Mouse (Mus musculus): ENCODE data around the gene Fnbp1l.

The Fnbp1l gene

DNA sequence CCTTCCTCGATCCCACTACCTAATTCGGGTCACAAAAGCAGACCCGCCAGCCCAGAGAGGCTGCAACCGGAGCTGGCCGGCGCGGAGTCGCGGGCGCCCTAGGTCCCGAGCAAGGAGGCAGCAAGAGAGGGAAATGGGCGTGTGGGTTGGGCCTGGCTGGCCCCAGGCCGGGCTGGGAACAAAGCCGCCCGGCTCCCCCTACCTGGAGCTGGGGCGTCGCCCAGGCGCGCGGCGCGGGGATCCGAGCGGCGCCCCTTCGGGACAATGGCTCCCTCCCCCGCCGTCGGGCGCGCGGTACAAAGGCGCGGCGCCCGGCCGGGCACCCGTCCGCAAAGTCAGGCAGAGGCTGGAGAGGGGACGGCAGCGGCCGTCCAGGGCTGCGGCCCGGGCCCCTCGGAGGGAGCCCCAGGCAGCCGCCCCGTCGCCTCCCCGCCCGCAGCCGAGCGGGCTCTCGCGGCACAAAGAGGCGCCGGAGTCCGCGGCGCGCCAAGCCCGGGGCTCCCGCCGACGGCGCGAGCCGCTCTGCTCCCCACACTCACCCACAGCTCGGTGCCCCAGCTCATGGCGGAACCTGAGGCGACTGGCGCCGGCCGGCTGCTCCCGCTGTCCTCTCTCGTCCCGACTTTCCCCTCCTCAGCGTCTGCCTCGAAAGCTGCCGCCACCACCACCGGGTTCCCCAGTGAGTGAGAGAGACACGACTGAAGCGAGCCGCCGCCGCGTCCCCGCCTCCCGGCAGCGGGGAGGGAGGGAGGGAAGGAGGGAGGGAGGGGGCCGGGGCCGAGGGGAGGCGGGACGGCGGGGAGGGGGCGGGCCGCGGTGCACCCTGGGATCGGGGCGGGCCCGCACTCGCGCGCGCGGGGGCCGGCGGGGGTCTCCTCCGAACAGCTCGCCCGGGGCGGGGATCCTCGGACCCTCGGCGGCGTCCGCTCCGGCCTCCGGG is at the start of gene Fnbp1l:
Gene Fnbp1l, minus strand, starts transcription at position 725 of the 940 bp plus-strand sequence.
- no peak for DNase-seq

DNA sequence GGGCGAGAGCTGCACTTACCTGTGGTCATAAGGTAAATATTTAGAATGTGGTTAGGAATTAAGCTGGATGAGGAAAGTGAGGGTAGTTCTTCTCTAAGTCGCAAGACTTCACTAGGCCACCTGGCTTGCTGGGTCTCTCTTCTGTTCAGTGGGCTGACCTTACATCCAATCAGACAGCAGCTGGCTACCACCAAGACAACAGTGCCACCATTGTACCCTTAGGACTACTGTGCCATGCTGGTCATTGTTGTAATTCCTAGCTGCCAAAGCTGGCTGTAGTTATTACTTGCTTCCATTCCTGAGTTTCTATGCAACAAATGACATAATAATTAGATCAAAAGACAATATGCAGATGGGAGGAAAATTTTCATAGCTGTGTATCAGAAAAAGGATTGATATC is 41.3 kb upstream of the Fnbp1l start:
- no peak for DNase-seq

DNA sequence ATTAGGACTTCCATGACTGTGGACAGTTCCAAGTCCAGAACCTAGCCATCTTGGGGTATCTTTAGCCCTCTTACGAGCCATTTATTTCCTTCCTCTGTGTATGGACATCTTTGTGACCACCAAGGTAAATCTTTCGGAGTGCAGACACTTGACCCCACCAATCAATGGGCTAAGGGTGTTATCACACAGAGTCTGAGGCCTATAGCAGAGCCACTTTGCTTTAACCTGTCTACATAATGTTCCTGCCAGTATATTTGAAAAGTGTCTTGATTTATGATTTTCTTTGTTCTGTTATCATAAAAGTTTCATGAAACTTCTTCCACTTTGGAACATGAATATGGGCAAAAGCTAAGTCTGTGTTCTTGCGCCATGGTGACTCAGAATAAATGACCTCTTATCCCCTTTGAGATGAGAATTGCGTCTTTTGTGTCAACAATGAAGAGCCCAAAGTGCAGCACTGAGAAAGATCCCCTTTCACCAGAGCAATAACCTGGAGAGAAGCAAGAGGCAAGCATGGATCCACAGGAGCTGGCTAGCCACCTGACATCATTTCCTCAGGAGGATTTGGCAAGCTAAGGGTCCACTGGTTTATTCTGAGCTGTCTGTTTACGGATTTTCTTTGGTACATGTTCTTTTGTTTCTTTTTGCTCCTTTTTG is 39.9 kb upstream of the Fnbp1l start:
- no peak for DNase-seq

DNA sequence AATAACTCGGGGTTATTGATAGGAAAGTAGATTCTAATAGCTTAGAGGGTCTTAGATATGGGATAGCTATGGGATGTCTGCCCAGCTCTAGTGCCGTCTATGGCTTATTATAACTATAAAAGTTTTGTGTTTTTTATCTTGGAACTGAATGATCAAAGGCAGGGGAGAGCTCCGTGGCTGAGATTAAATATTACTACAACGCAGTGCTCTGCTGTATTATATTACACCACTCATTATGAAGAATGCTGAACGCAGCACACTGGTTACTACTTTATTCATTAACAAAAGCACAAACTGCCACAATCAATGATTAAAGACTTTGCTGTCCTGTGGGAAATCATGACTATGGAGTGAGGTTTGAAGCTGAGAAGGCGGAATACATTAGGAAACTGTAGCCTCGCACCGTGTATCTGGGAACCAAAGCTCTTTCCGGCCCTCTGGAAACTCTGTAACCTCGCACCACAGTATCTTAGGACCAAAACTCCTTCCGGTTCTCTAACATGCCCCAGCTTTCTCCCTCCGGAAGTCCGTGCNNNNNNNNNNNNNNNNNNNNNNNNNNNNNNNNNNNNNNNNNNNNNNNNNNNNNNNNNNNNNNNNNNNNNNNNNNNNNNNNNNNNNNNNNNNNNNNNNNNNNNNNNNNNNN is 27.8 kb upstream of the Fnbp1l start:
- DNase-seq: no peak

DNA sequence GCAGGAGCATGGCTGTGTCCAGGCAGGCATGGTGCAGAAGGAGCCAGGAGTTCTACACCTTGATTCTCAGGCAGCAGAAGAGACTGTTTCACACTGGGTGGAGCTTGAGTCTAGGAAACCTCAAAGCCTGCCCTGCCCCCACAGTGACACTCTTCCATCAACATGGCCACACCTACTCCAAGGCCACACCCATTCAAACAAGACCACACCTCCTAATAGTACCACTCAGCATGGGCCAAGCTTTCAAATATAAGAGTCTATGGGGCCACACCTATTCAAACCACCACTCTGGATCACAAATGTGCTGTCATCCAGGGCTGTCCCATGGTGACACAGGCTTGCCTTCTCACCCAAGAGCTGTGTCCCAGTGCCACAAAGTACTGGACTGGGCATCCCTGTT is 20.8 kb upstream of the Fnbp1l start:
- no peak for DNase-seq

DNA sequence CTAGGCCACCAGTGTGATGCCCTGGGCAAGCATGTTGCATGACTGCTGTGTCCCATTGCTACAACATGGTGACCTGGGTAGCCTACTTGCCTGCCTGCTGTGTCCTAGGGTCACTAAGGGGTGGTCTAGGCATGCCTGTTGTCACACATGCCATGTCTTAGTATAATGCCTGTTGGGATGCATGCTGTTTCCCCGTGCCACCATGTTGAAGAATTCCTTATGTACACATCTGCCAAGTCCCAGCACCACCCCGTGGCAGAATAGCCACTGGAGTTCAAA is 19.6 kb upstream of the Fnbp1l start:
- DNase-seq: no peak

DNA sequence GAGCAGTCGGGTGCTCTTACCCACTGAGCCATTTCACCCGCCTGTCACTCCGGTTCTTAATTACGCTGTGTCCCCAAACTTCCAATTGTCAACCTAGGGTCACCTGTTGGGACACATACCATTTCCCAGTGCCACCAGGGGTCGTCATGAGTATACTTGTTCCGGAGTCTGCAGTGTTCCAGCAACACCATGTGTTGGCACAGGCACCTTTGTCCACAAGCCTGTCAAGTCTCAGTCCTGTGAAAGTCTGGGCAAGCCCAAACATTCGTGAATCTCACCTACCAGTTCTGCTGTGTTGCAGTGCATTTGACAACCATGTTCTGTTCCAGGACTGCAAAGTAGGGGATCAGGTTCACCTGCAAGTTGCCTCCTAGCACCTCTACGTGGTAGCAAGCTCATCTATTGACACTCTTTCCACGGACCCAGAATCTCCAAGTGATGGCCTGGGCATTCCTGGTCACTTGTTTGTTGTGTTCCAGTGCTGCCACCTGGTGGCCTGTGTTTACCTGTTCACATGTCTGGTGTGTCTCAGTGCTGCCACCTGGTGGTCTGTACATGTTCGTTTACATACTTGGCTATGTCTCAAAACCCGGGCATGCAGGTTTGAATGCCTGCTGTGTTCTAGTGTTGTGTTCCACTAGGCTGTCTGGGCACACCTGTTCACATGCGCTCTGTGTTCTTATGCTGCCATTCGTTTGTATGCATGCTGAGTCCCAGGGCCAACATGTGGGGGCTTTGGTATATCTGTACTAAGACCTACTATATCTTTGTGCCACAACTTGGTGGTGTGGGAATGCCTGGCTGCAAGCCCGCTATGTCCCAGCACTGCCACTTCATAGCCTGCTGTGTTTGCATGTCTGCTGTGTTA is 19.0 kb upstream of the Fnbp1l start:
- peak; percentile 90 for DNase-seq

DNA sequence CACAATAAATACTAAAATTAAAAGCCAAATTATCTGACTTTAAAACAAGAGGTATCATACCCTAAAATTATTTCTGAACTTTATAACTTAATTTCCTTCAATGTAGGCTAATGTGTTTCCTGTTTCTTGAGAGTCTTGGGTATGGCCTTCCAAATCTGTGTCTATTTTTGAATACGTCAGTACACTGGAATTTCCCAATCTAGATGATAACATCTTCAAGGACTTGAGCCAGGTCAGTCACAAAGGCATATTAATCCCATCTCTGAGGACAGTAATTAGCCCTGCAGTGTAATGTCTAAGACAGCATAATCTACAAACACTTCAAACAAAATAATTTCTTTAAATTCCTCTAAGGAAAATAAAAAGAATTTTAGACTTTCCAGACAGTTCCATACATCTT is 17.8 kb upstream of the Fnbp1l start:
- no peak for DNase-seq

DNA sequence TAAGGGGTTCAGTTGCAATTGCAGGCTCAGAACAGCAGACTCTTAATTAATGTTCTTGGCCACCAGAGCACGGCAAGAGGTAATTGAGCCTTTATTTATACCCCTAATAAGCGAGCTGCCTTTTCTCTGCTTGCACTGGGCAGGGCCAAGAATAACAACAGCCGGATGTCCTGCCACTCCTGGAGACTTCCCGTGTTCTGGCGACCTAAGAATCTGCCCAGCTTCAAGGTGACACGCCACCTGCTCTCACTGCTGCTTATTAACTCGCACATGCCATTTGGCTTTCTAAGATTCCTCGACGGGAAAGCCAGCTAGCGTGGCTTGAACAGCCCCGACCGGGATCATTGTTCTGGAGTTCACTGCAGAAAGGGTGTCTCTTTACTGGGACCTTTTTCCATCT is 15.7 kb upstream of the Fnbp1l start:
- DNase-seq: no peak

DNA sequence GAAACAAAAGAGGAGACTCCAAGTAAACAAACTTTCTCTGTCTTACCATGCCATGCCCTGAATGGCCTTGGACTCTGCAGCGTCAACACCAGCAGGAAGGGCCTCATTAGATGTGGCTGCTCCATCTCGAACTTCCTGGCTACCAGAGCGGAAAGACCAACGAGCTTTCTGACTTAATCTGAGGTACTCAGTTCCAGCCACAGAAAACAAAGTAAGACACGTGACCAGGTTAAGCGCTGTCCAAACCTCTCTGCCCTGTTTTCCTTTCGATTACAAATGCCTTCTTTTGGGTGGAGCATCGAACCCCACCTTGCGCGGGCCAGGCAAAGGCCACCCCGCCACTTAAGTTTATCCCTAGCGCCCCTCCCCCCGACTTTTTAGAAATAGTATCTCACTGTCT is 10.1 kb upstream of the Fnbp1l start:
- DNase-seq: no peak

DNA sequence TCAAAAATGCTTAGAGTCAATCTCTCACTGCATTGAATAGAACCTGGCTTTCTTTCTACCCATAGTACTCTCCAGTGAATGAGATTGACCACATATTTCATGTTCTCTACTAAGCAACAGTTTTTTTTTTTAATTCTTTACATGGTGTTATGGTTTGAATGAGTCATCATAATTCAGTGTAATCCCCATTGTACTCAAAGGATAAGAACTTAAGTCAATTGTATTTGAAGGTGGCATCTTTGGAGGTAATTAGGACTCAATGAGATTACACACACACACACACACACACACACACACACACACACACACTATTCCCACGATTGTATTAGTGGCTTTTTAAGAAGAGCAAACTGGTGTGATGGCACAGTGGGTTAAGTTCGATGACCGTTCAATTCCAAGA is 9.4 kb upstream of the Fnbp1l start:
- DNase-seq: no peak

DNA sequence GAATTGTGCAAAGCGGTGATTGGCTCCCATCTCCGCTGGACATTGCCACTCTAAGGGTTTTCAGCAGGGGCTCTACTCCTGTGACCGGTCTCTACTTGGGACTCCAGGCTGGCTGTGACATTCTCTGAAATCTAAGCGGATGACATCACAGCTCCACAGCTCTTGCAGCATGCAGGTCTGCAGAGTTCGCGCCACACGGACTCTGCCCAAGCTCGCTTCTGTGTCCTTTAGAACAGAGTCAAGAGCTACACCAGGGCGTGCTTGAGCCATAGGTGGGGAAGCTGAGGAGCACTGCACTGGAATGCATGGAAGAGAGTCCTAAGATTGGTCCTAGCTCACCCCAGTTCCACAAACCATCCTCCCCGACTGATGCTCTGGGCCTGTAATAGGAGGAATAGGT is 9.0 kb upstream of the Fnbp1l start:
- DNase-seq: no peak

DNA sequence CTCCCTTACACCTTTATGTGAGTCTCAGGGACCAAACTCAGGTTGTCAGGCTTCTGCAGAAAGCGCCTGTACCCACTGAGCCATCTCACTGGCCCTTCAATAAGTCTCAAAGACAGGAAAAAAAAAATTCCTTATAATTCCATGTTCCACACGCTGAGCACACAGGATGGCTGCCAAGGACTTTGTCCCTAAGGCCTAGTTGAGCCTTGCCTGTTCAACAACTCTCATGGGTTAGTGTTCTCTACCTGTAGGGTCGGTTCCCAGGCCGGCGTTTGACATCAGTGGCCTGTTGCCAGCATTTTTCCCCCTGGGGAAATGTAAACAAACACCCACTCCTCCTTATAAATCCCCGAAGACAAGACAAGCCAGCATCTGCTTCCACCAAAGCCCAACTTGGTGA is 8.3 kb upstream of the Fnbp1l start:
- no peak for DNase-seq

DNA sequence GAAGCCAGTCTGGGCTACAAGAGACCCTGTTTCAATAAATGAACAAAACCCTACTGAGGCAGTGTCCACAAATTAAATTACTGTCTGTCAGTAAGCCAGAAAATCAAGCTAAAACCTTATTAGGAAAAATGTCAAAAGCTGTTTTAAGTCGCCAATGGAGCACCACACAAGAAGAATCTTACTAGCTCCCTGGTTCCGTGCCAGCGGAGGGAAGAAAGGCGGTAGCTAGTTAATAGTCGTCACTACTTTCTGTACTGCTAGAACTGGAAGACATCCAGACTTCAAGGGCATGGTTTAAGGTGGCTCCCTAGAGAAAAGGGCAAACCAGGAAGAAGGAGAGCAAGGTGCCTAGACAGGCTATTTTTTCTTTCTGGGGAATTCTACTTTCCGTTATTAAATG is 5.1 kb upstream of the Fnbp1l start:
- DNase-seq: no peak

DNA sequence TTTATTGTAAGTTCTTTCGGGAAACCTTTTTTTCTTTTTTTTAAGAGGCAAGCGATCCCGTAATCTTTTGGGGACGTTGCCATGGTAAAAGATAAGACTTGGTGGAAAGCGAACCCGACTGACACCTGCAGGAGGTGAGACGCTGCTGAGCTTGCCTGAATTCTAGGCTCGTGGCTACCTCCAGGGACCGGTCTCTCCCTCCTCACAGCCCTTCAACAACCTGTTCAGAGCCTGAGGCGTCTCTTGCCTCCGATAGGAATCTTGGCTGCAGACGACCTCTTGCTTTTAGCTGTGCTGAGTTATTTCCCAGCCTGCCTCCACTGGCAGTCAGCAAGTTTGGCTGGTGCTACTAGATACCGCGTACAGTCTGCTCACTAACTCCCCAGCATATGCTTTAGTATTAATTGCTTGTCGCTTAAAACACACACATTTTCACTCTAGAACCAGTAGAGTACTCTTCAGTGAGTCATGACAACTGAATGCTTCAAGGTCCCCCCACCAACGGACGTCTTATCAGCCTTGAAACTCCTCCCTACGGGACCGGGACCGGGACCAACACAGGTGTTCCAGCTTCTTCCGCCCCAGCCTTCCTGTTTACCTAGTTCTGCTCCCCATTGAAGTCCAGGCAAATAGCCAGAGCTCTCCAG is 893 bp upstream of the Fnbp1l start:
- no peak for DNase-seq

DNA sequence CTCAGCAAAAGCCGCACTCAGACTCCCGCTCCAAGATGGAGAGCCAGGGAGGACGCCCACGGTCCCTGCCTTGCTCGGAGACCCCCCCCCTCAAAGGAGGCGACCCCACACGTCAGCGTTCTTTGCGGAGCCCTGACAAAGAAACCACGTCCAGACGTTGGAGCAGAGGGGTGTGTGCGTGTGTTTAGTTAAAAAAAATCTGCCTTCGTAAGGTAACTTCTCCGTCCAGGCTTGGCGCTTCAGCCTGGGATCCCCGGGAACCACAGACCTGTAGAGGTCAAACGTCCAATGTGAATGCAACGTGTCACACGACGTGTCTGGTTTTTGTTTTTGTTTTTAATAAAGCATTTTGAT is 393 bp upstream of the Fnbp1l start:
- DNase-seq: no peak

DNA sequence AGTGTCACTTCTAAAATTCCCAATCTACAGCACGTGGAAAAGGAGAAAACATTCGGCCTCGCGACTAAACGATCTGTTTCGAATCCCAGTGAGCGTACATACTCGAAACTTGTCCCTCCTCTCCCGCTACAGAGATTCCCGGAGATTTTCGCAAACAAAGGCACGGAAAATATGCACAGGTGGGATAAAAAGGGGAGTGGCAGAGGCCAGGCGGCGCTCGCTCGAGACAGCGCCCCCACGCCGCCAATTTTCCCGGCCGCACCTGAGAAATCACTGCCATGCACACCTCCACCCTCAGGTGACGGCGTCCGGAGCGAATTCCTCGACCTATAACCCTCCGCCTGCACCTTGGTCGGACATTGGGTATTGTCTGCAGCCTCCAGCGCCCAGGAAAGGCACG is 1.1 kb downstream of the Fnbp1l start:
- DNase-seq: no peak

DNA sequence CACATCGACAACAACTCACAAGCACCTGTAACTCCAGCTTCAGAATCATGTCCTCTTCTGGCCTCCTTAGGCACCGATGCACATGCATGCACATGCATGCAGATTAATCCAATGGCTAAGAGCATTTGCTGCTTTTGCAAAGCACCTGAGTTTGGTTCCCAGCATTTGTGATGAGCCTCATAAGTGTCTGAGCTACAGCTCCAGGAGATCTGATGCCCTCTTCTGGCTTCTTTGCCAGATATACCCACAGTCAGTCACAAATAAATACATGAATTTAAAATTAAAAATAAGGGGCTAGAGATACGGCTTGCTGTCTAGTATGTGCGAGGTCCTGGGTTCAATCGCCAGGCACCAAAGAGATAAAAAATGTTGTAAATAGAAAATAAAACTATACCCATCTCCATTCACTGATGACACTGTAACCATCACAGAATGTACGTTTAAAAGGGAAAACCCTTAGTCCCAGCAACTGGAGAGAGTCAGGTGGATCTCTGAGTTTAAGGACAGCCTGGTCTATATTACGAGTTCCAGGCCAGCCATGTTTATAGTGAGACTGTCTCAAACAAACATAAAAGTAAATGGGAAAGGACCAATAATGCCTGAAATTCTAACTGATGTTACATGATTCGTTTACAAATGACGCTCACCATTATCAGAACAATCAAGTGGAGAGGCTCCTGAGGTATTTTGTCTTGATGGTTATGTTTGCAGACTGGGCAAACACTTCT is 1.7 kb downstream of the Fnbp1l start:
- DNase-seq: no peak

DNA sequence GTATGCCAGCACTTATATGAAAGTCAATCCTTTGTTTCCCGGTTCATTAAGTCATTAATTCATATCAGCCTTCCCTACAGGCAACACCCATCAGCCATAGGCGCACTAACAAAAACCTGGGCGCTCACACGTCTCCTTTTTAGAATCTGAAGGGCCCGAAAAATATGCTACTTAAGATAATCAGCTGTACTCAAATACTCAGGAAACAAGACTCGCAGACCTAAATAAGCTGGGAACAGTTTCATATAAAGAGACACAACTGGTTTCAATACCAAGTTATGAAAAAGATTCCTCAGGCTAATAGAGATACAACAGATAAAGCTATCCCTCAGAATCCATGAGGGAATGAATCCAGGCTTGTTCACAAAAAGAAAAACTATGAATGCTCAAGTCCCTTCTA is 7.0 kb downstream of the Fnbp1l start:
- no peak for DNase-seq

DNA sequence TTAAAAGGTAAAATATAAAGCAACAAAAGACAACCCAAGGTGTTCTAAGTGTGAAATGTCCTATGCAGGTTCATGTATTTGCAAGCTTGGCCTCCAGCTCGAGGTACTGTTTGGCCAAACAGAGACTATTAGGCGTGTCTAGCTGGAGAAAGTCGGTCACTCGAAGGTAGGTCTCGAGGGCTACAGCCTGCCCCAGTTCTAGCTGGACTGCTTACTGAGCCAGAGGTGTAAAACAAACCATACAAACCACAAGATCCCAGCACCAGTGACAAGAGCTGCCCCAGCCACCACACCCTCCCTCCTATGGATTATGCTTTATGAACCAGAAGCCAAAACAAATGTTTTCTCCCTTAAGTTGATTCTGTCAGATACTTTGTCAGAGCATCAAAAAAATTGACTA is 7.8 kb downstream of the Fnbp1l start:
- DNase-seq: no peak

DNA sequence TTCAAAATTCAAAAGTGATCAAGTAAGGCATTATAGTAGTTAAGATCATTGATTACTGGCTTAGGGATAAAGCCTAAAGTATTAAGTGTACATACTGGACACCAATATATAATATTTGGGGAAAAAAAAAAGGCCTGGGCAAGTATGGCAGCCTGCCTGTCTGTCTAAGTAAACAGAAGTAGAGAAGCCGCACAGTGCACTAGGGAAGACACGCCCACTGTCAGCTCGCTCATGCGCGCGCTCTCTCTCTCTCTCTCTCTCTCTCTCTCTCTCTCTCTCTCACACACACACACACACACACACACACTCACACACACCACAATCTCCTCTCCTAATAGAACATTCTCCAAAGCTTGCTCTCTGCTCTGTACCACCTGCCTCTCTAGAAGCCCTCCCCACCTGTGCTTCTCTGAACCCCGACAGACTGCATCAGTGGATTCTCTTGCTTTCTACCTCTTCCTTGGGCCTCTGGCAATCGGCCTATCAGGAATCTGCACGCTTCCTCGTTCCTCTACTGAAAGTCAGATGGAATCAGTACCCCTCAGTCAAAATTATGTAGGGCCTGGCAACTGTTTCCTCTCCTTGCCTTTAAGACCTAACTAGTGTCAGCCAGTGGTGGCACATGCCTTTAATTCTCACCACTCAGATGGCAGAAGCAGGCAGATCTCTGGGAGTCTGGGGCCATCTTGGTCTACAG is 13.3 kb downstream of the Fnbp1l start:
- no peak for DNase-seq

DNA sequence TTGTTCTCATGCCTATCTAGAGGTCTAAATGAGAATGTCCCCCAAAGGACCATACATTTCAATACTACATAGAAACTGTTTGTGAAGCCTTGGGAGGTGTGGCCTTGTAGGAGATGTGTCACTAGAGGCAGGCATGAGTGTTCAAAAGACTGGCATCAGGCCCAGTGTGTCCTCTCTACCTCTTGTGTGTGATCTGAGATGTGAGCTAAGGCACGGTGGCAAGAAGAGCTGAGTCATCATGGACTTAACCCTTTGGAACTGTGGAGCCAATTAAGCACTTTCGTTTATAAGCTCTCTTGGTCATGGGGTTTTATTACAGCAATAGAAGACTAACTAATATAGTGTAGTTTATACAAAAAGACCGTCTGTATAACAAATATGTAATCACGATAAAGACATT is 16.3 kb downstream of the Fnbp1l start:
- no peak for DNase-seq

All from cerebellum, adult 11-12 months (tissue).